Mouse (Mus musculus): ENCODE measurements around the gene Slc17a5. TPM values are rescaled to one million over a fixed set of nuclear protein-coding genes. Genes with fewer than 3 reads are reported as not detected.
A peak's percentile ranks its signal among the peaks of the same experiment; 100 is the strongest.

Slc17a5 gene
- polyA plus RNA-seq, 1 experiment from 2014 or later = 16.9 TPM

DNA sequence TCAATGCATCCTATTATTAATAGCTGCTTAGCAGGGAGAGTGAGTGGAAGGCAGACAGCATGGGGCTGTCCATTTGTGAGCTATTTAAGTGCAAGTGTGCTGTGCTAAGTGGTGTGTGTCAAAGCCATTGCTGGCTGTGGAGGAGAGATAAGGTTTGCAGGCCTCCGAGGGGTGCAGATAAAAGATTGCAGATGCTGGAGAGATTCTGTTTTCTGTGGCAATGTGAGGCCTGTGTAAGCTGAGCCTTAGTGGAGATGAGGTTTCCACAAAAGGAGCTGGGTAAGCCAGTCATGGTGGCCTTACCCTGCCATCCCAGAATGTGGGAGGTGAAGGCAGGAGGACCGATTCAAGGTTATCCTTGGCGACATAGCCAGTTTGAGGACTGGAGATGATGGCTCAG, 71.7 kb downstream of the Slc17a5 start:
- Histone ChIP-seq H3K4me2 (ENCODE audit: low read length) (no peak overlapping the region), H3K27ac (replicated peaks; ENCODE audit: low read depth, low read length) (no peak overlapping the region), H3K4me3 (replicated peaks; ENCODE audit: low read depth, low read length) (no peak overlapping the region), H3K27me3 (ENCODE audit: control insufficient read depth, insufficient read depth, low read length) (no peaks in the 10 kb centered on the region), H3K4me1 (ENCODE audit: control insufficient read depth, insufficient read depth, low read length) (peaks cover 8% of the 10 kb centered on the region), H3K9ac (replicated peaks; ENCODE audit: low read length) (no peak overlapping the region), H3K9me3 (ENCODE audit: control insufficient read depth, low read length) (no peaks in the 10 kb centered on the region), H3K36me3 (ENCODE audit: control insufficient read depth, insufficient read depth, low read length) (no peaks in the 10 kb centered on the region)
- no peak for ATAC-seq (ENCODE audit: low FRiP score, low TSS enrichment)
- DNase-seq = peak; percentile 15
- 57% methylated on average over 3 of the region's 3 CpGs for WGBS

DNA sequence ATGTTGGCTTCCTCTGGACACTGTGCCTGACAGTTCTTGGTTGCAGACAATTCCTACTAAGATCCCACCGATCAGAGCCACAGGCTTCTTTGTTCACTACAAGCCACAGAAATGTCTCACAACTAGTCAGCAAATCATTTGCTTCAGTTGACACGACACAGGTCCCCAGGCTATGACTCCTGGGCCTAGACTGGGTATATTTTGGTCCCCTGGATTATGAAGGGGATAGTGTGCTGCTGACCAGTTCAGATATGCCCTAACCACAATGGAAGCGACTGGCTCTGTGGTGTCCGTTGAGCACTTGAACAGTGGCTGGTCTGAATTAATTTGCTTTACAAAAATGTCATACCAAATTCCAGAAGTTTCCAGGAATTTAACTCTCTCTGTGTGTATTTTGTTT, 73.2 kb downstream of the Slc17a5 start:
- no peak overlapping the region for H3K4me2 ChIP-seq (ENCODE audit: low read length)
- no peaks in the 10 kb centered on the region for H3K27me3 ChIP-seq (ENCODE audit: control insufficient read depth, insufficient read depth, low read length)
- ATAC-seq (ENCODE audit: low FRiP score, low TSS enrichment) (no peak), DNase-seq (no peak)
- H3K36me3 ChIP-seq (ENCODE audit: control insufficient read depth, insufficient read depth, low read length) = no peaks in the 10 kb centered on the region
- H3K9ac ChIP-seq (replicated peaks; ENCODE audit: low read length) = no peak overlapping the region
- no peak overlapping the region for H3K27ac ChIP-seq (replicated peaks; ENCODE audit: low read depth, low read length)
- WGBS = 90% methylated on average over 4 of the region's 4 CpGs
- H3K4me1 ChIP-seq (ENCODE audit: control insufficient read depth, insufficient read depth, low read length) = peaks cover under 1% of the 10 kb centered on the region
- no peak overlapping the region for H3K4me3 ChIP-seq (replicated peaks; ENCODE audit: low read depth, low read length)
- no peaks in the 10 kb centered on the region for H3K9me3 ChIP-seq (ENCODE audit: control insufficient read depth, low read length)

GRCm38 (mm10) chr9:78513776-78514500, 73.9 kb downstream of the Slc17a5 start:
- no peak for ATAC-seq (ENCODE audit: low FRiP score, low TSS enrichment)
- WGBS = 81% methylated on average over 6 of the region's 6 CpGs
- Histone ChIP-seq H3K36me3 (ENCODE audit: control insufficient read depth, insufficient read depth, low read length) (0 out of 2 replicates have a peak, but pooled peaks cover 3% of the 10 kb centered on the region), H3K9ac (replicated peaks; ENCODE audit: low read length) (no peak overlapping the region), H3K27ac (replicated peaks; ENCODE audit: low read depth, low read length) (no peak overlapping the region), H3K9me3 (ENCODE audit: control insufficient read depth, low read length) (no peaks in the 10 kb centered on the region), H3K4me2 (ENCODE audit: low read length) (no peak overlapping the region), H3K4me1 (ENCODE audit: control insufficient read depth, insufficient read depth, low read length) (no peaks in the 10 kb centered on the region), H3K4me3 (replicated peaks; ENCODE audit: low read depth, low read length) (no peak overlapping the region), H3K27me3 (ENCODE audit: control insufficient read depth, insufficient read depth, low read length) (no peaks in the 10 kb centered on the region)
- DNase-seq = no peak

GRCm38 (mm10) chr9:78511705-78512104, 76.1 kb downstream of the Slc17a5 start:
- Histone ChIP-seq H3K4me3 (replicated peaks; ENCODE audit: low read depth, low read length) (no peak overlapping the region), H3K9me3 (ENCODE audit: control insufficient read depth, low read length) (no peaks in the 10 kb centered on the region), H3K27me3 (ENCODE audit: control insufficient read depth, insufficient read depth, low read length) (no peaks in the 10 kb centered on the region), H3K27ac (replicated peaks; ENCODE audit: low read depth, low read length) (no peak overlapping the region), H3K9ac (replicated peaks; ENCODE audit: low read length) (no peak overlapping the region), H3K36me3 (ENCODE audit: control insufficient read depth, insufficient read depth, low read length) (0 out of 2 replicates have a peak, but pooled peaks cover 11% of the 10 kb centered on the region), H3K4me1 (ENCODE audit: control insufficient read depth, insufficient read depth, low read length) (no peaks in the 10 kb centered on the region), H3K4me2 (ENCODE audit: low read length) (no peak overlapping the region)
- WGBS = 98% methylated on average over 5 of the region's 5 CpGs
- DNase-seq (no peak), ATAC-seq (ENCODE audit: low FRiP score, low TSS enrichment) (no peak)

- 92% methylated on average over 16 of the region's 16 CpGs for WGBS
- peaks cover 16% of the 10 kb centered on the region; the same call in 1 of the 2 replicates for H3K4me1 ChIP-seq (ENCODE audit: control insufficient read depth, insufficient read depth, low read length)
- ATAC-seq (ENCODE audit: low FRiP score, low TSS enrichment) (no peak), DNase-seq (no peak)
- H3K27me3 ChIP-seq (ENCODE audit: control insufficient read depth, insufficient read depth, low read length) = no peaks in the 10 kb centered on the region
- H3K4me2 ChIP-seq (ENCODE audit: low read length) = no peak overlapping the region
- 0 out of 2 replicates have a peak, but pooled peaks cover 11% of the 10 kb centered on the region for H3K36me3 ChIP-seq (ENCODE audit: control insufficient read depth, insufficient read depth, low read length)
- no peaks in the 10 kb centered on the region for H3K9me3 ChIP-seq (ENCODE audit: control insufficient read depth, low read length)
- H3K9ac ChIP-seq (replicated peaks; ENCODE audit: low read length) = no peak overlapping the region
- H3K4me3 ChIP-seq (replicated peaks; ENCODE audit: low read depth, low read length) = no peak overlapping the region
- H3K27ac ChIP-seq (replicated peaks; ENCODE audit: low read depth, low read length) = no peak overlapping the region
Observed at GRCm38 (mm10) chr9:78508106-78508786, 79.6 kb downstream of the Slc17a5 start.

- Histone ChIP-seq H3K36me3 (ENCODE audit: control insufficient read depth, insufficient read depth, low read length) (0 out of 2 replicates have a peak, but pooled peaks cover 11% of the 10 kb centered on the region), H3K4me1 (ENCODE audit: control insufficient read depth, insufficient read depth, low read length) (peaks cover 25% of the 10 kb centered on the region; the same call in 1 of the 2 replicates), H3K9ac (replicated peaks; ENCODE audit: low read length) (no peak overlapping the region), H3K4me2 (ENCODE audit: low read length) (no peak overlapping the region), H3K27ac (replicated peaks; ENCODE audit: low read depth, low read length) (no peak overlapping the region), H3K27me3 (ENCODE audit: control insufficient read depth, insufficient read depth, low read length) (no peaks in the 10 kb centered on the region), H3K4me3 (replicated peaks; ENCODE audit: low read depth, low read length) (no peak overlapping the region), H3K9me3 (ENCODE audit: control insufficient read depth, low read length) (no peaks in the 10 kb centered on the region)
- DNase-seq = no peak
- 89% methylated on average over 7 of the region's 7 CpGs for WGBS
- no peak for ATAC-seq (ENCODE audit: low FRiP score, low TSS enrichment)
Observed at GRCm38 (mm10) chr9:78506722-78507077, 81.1 kb downstream of the Slc17a5 start.

- Histone ChIP-seq H3K9ac (replicated peaks; ENCODE audit: low read length) (0 out of 2 replicates have a peak overlapping the region, but pooled peaks have one; percentile 3), H3K27me3 (ENCODE audit: control insufficient read depth, insufficient read depth, low read length) (no peaks in the 10 kb centered on the region), H3K4me3 (replicated peaks; ENCODE audit: low read depth, low read length) (no peak overlapping the region), H3K4me1 (ENCODE audit: control insufficient read depth, insufficient read depth, low read length) (peaks cover 25% of the 10 kb centered on the region; the same call in 1 of the 2 replicates), H3K36me3 (ENCODE audit: control insufficient read depth, insufficient read depth, low read length) (0 out of 2 replicates have a peak, but pooled peaks cover 11% of the 10 kb centered on the region), H3K4me2 (ENCODE audit: low read length) (peak overlapping the region; percentile 15), H3K27ac (replicated peaks; ENCODE audit: low read depth, low read length) (no peak overlapping the region), H3K9me3 (ENCODE audit: control insufficient read depth, low read length) (no peaks in the 10 kb centered on the region)
- 62% methylated on average over 11 of the region's 11 CpGs for WGBS
- DNase-seq (no peak), ATAC-seq (ENCODE audit: low FRiP score, low TSS enrichment) (no peak)
Observed at GRCm38 (mm10) chr9:78506002-78506721, 81.7 kb downstream of the Slc17a5 start.

DNA sequence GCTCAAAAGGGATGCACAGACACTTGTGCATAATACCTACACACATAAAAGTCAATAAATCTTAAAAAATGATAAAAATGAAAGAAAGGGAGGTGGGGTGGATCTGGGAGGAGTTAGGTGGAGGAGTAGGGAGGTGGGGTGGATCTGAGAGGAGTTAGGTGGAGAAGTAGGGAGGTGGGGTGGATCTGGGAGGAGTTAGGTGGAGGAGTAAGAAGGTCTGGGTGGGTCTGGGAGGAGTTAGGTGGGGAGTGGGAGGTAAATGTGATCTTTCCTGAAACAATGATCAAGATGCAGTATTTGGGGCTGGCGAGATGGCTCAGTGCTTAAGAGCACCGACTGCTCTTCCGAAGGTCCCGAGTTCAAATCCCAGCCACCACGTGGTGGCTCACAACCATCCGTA, 82.6 kb downstream of the Slc17a5 start:
- no peak overlapping the region for H3K27ac ChIP-seq (replicated peaks; ENCODE audit: low read depth, low read length)
- no peak for ATAC-seq (ENCODE audit: low FRiP score, low TSS enrichment)
- WGBS = 95% methylated on average over 6 of the region's 6 CpGs
- H3K4me1 ChIP-seq (ENCODE audit: control insufficient read depth, insufficient read depth, low read length) = peaks cover 25% of the 10 kb centered on the region; the same call in 1 of the 2 replicates
- H3K4me3 ChIP-seq (replicated peaks; ENCODE audit: low read depth, low read length) = no peak overlapping the region
- no peak overlapping the region for H3K4me2 ChIP-seq (ENCODE audit: low read length)
- no peaks in the 10 kb centered on the region for H3K27me3 ChIP-seq (ENCODE audit: control insufficient read depth, insufficient read depth, low read length)
- 0 out of 2 replicates have a peak, but pooled peaks cover 11% of the 10 kb centered on the region for H3K36me3 ChIP-seq (ENCODE audit: control insufficient read depth, insufficient read depth, low read length)
- H3K9me3 ChIP-seq (ENCODE audit: control insufficient read depth, low read length) = no peaks in the 10 kb centered on the region
- no peak overlapping the region for H3K9ac ChIP-seq (replicated peaks; ENCODE audit: low read length)
- no peak for DNase-seq

Data from midbrain, embryonic 14.5 days (tissue).